Mouse (Mus musculus) embryonic facial prominence, embryonic 10.5 days (tissue): Measurements from ENCODE around the gene 4921536K21Rik. TPM values are rescaled to one million over a fixed set of nuclear protein-coding genes. Genes with fewer than 3 reads are reported as not detected.
"Not testable (repeated sequence)": the region's sequence is repeated elsewhere in the genome, so short reads cannot be mapped to it uniquely, and the experiment has no call there.

Experiments used
- DNase-seq: peaks from one replicate; pipeline ENCODE4 v3.0.0-alpha.2; 2017; ENCODE audit warnings: low spot score
- H3K27ac ChIP-seq: fragments of 300-500 bp; sonication (generic); replicated peaks from 2 replicates; pipeline ENCODE4 v1.5.1; 2016; ENCODE audit warnings: mild to moderate bottlenecking
- H3K27me3 ChIP-seq: fragments of 300-500 bp; sonication (generic); replicated peaks from 2 replicates; pipeline ENCODE4 v1.6.1; 2016; ENCODE audit warnings: low read depth, mild to moderate bottlenecking; ENCODE audit not compliant: poor library complexity, severe bottlenecking
- H3K36me3 ChIP-seq: fragments of 300-500 bp; sonication (generic); replicated peaks from 2 replicates; pipeline ENCODE4 v1.6.1; 2016; ENCODE audit warnings: mild to moderate bottlenecking, moderate library complexity
- H3K4me1 ChIP-seq: fragments of 300-500 bp; sonication (generic); 2 replicates; pipeline ENCODE4 v1.6.1; 2016
- H3K4me3 ChIP-seq: fragments of 300-500 bp; sonication (generic); 2 replicates; pipeline ENCODE4 v1.5.1; 2016; ENCODE audit warnings: mild to moderate bottlenecking, moderate library complexity
- H3K9me3 ChIP-seq: fragments of 300-500 bp; sonication (generic); 2 replicates; pipeline ENCODE4 v1.6.1; 2016; ENCODE audit warnings: mild to moderate bottlenecking
- WGBS: fragments of 180-500 bp; shearing (Covaris S2); methylation state at CpG from one replicate; pipeline ENCODE4 v1.1.7; 2016; 5-methylcytosine and 5-hydroxymethylcytosine counted together
- polyA plus RNA-seq: library from polyadenylated mRNA; unstranded; fragments of >200 nt; fragmentation: Nextera tagmentation; extraction: Ambion mirVana; gene quantifications from 2 replicates; pipeline ENCODE4 v1.2.1, GENCODE M21; 2016

The 4921536K21Rik gene
- polyA plus RNA-seq, 1 experiment from 2014 or later: 0.61 TPM

DNA sequence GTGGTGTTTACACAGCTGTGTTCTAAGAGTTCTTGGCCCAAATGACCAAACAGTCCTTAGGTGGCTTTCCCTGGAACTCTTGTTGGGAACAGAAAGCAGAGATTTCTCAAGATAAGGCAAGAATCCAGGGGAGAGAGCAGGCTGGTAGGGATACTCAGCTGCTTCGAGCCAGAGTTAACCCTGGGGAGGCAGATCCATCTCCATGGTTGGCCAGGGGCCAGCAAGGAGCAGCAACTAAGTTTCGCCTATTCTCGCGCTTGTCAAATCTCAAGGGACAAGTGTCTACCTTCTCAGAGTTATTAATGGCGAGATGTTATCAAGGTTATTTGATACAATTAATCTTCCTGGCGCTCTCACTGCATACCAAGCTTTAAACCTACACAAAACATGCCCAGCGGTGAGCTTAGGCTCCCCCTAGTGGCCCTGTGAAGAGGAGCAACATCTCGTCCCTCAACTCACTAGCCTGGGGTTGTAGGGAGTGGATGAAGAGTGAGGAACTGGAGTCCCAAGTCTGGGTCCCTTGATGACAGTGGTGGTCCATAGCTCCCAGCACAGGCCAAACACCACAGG, 26.5 kb upstream of the 4921536K21Rik start:
- Histone ChIP-seq H3K27ac (no peak overlapping the region), H3K4me1 (no peaks in the 10 kb centered on the region), H3K27me3 (no peaks in the 10 kb centered on the region), H3K36me3 (peaks cover 39% of the 10 kb centered on the region), H3K4me3 (no peak overlapping the region), H3K9me3 (no peaks in the 10 kb centered on the region)
- 34% methylated on average over 8 of the region's 8 CpGs for WGBS
- peak; percentile 58 for DNase-seq

DNA sequence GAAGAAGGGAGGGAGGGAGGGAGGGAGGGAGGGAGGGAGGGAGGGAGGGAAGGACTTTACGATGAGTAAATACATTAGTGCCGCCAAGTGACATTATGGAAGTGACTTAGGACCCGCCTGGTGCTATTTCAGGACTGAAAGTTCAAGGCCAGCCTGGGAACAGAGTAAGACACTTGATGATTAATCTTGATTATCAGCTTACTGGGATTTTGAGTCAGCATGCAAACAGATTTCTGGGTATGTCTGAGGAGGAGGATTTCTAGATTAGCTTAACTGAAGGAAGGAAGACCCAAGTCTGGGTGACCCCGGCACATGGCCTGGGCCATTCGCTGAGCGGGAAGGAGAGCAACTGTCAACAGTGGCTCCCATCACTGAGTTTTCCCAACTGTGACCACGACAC, 25.6 kb upstream of the 4921536K21Rik start:
- H3K4me1 ChIP-seq: no peaks in the 10 kb centered on the region
- no peak overlapping the region for H3K4me3 ChIP-seq
- DNase-seq: no peak
- no peaks in the 10 kb centered on the region for H3K27me3 ChIP-seq
- H3K36me3 ChIP-seq: peaks cover 33% of the 10 kb centered on the region
- H3K27ac ChIP-seq: no peak overlapping the region
- no peaks in the 10 kb centered on the region for H3K9me3 ChIP-seq
- 90% methylated on average over 7 of the region's 7 CpGs for WGBS

DNA sequence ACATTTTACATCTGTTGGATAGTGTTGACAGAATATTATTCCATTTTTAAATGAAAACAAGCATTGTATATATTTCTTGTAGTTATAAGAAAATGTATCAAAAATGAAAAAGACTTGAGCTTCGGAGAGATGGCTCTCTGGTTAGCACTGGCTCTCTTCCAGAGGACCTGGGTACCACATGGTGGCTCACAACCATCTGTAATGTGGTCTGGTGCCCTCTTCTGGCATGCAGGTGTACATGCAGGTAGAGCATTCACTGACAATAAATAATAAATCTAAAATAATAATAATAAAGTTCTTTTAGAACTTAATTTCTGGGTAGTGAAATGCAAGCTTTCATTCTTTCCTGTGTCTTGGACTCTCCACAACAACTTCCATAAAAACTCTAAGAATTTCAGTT, 23.8 kb upstream of the 4921536K21Rik start:
- Histone ChIP-seq H3K9me3 (no peaks in the 10 kb centered on the region), H3K27ac (no peak overlapping the region), H3K4me1 (peaks cover 8% of the 10 kb centered on the region), H3K4me3 (no peak overlapping the region), H3K36me3 (peaks cover 15% of the 10 kb centered on the region), H3K27me3 (no peaks in the 10 kb centered on the region)
- 72% methylated on average over 1 of the region's 1 CpGs for WGBS
- no peak for DNase-seq

DNA sequence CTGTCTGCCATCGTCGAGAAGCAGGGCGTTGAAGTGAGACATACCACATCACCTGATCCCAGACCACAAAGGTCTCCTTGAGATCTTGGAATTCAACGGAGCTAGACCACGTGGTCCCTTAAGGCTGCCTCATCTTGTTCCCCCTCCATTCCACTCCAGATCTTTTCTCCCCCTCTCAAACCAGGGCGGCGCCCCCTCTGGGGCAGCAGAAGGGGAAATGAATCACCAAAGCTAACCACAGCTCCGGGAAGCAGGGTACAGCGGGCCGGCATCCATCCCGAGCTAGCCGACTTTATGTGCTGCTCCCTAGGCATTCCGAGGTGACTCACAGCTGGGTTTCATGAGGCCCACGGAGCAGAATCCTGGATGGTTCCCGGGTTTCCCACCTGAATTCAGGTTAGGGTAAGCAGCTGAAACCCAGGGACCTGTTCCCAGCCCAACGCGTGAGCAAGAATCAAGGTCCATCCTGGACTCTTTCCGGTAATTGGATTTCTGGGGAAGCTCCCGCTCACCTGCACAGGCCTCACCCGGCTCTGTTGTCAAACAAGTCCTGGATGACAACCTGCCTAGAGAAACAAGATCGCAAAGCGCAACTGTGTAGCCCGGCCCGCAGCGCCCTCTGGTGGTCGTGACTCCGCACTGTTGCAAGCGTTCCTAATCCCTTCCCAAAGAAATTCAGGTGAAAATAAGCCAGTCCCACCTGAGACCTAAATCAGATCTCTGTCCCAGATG, 19.4 kb upstream of the 4921536K21Rik start, which contains the start of gene Slc35e4:
TSS of gene Slc35e4 (minus strand) at position 556 of the 732 bp plus-strand sequence.
- Histone ChIP-seq H3K27me3 (peaks cover 32% of the 10 kb centered on the region), H3K27ac (peak within 1 kb of the TSS; percentile 70), H3K9me3 (no peaks in the 10 kb centered on the region), H3K4me3 (peak within 1 kb of the TSS; percentile 71), H3K36me3 (0 out of 2 replicates have a peak, but pooled peaks cover 3% of the 10 kb centered on the region), H3K4me1 (peaks cover 38% of the 10 kb centered on the region)
- 1% methylated on average over 28 of the region's 28 CpGs for WGBS
- peak; percentile 90 for DNase-seq

DNA sequence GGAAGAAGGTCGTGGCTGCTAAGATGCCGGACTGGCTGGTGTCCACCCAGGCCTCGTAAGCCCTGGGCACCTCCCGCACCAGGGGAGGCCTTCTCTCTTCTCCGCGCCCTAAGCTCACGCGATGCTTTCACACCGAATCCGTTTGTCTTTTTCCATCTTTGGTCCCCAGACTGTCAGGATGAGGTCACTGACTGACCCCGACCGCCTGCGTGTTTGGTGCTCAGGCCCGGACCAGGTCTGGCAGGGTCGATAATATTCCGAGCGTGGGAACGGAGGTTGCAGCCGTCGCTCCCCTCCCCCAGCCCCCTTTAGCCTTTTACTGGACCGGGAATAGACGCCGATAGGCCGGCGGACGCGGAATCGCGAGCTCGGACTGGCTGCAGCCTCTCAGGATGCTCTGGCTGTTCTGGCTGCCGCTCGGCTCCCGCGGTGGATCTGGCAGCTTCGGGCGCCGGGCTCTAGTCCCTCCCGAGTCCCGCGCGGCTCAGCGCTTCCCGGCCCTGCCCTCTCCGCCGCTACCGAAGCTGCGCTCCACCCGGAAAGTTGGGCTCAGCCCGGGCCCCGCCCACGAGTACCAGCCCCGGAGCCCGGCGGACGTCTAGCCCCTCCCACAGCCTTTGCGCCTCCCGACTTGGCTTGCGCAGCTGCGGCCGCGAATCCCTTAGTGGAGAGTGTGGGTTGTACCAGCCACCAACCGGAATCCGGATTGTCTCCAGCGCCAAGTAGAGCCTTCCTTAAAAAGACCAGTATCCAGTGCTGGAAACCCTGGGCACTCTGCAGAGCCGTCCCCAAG, 18.6 kb upstream of the 4921536K21Rik start:
- Histone ChIP-seq H3K27ac (peak overlapping the region; percentile 70), H3K4me1 (peaks cover 38% of the 10 kb centered on the region), H3K36me3 (0 out of 2 replicates have a peak, but pooled peaks cover 3% of the 10 kb centered on the region), H3K9me3 (no peaks in the 10 kb centered on the region), H3K4me3 (peak overlapping the region; percentile 71), H3K27me3 (peaks cover 32% of the 10 kb centered on the region)
- peak; percentile 90 for DNase-seq
- under 1% methylated on average over 65 of the region's 65 CpGs for WGBS

DNA sequence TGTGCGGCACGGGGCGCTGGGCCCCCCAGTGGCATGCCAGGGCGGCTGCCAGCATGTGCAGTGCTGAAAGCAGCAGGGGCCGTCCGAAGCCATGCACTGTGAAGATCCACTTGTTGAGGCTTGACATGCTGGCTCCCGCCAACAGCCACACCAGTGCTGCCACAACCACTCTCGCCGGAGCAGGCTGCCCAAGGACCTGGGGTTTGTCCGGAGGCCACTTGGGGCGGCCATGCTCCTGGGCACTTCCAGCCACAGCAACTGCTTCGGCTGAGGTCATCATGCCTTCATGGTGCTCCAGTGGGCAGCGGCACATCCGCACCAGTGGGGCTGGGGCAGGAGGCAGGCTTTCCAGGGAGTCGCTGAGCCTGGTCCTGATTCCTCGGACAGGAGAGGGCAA, 18.0 kb upstream of the 4921536K21Rik start:
- Histone ChIP-seq H3K4me1 (peaks cover 38% of the 10 kb centered on the region), H3K9me3 (no peaks in the 10 kb centered on the region), H3K36me3 (0 out of 2 replicates have a peak, but pooled peaks cover 3% of the 10 kb centered on the region), H3K4me3 (peak overlapping the region; percentile 71), H3K27me3 (peaks cover 32% of the 10 kb centered on the region), H3K27ac (peak overlapping the region; percentile 70)
- 3% methylated on average over 16 of the region's 16 CpGs for WGBS
- peak; percentile 52 for DNase-seq

DNA sequence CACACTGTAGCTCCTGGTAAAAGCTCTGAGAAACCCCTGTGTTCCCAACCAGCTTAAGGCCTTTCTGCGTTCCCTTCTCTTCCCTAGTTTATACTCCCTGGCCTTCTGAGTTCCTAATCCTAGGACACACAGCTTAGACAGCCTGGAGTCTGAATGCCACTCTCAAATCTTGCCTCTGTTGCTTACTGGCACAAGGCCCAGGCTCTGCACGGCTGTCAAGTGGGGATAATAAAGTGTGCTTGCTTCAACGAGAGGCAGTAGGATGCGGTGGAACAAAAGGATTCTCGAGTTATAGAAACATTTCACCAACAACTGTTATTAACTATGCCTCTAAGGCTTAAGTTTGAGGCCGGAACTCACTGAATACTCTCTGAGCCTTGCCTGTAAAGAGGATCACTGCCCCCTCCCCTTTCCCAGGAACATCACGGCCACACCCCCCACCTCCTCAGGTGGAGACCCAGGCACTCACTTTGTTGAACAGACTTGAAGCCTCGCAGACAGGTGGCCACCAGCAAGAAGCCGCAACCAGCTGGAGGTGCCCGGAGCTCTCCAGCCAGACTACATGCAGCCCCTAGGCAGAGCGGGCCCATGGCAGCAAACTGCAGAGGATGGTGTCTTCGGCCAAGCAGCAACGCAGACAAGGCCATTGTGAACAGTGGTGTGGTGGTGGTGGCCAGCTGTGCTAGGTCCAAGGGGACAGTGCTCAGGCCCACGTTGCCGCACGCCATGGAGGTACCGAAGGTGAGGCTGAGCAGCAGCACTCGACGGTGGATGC, 17.4 kb upstream of the 4921536K21Rik start:
- Histone ChIP-seq H3K36me3 (0 out of 2 replicates have a peak, but pooled peaks cover 3% of the 10 kb centered on the region), H3K9me3 (no peaks in the 10 kb centered on the region), H3K4me1 (peaks cover 38% of the 10 kb centered on the region), H3K4me3 (peak overlapping the region; percentile 71), H3K27ac (no peak overlapping the region; the same call in 1 of the 2 replicates), H3K27me3 (peaks cover 32% of the 10 kb centered on the region)
- WGBS: 25% methylated on average over 19 of the region's 19 CpGs
- DNase-seq: no peak

DNA sequence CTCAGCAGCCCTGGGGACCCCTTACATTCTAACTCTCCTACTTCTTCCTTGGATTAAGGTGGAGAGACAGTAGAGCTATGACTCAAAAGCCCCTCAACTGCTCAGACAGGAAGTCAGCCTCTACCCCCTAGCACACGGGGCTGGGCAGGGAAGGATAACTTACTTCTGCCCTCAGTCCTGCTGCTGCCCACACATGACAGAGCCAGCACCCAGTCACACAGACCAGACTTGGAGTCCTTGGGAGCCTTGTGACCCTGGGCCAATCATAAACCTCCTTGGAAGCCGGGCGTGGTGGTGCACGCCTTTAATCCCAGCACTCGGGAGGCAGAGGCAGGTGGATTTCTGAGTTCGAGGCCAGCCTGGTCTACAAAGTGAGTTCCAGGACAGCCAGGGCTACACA, 16.5 kb upstream of the 4921536K21Rik start:
- 87% methylated on average over 6 of the region's 6 CpGs for WGBS
- not testable (repeated sequence) for H3K27ac ChIP-seq, H3K9me3 ChIP-seq, DNase-seq, H3K4me3 ChIP-seq, H3K36me3 ChIP-seq
- peaks cover 38% of the 10 kb centered on the region for H3K4me1 ChIP-seq
- H3K27me3 ChIP-seq: peaks cover 32% of the 10 kb centered on the region

DNA sequence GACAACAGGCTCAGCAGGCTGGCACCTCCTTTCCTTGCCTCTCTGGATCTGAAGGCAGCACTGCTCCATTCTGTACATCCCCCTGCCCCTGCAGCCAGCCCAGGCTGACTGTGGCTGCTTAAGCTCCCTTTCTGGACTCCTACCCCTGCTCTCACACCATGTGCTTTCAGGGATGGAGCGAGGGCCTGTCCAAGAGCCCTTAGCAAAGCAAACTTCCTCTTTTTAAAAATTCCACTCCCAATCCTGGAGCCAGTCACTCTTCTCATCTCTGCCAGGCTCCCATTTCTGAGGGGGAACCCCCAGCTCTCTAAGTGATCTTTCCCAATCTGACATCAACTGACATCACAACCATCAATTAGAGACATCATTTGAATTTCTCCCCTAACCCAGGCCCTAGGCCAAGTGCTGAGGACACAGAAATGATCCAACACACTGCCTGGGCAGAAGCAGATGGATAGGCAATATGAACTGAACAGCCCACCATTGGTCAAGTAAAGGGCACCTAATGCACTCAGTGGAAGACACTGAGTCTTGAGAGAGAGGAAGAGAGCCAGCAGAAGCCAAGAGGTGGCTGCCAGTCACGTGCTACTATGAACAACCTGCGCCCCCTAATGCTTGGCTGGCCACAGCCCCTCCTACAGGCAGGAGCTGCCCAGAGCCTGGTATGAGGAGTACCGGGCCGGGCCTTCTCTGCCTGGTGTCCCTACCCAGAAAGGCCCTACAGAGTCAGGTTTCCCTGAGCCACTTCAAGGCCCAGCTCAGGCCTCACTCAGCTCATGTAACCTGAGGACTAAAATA, 15.8 kb upstream of the 4921536K21Rik start:
- WGBS: 60% methylated on average over 5 of the region's 5 CpGs
- H3K4me1 ChIP-seq: peaks cover 38% of the 10 kb centered on the region

DNA sequence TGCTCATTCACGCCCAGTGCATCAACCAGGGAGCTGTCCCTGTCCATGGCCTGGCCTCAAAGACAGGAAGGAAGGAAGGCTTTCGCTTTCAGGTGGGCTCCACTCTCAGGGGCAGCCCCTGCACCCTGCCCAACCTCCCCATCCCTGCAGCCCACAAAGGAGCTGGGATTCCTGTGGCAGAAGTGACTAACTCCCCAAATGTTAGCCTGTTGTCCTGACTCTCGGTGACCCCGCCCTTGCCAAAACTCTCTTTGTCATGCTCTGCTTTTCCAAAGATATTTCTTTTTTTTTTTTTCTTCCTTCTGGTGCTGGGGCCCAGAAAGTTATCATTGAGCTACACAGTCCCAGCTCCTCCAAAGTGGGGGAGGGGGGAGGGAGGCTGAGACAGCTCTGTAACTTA, 14.3 kb upstream of the 4921536K21Rik start:
- Histone ChIP-seq H3K36me3 (no peaks in the 10 kb centered on the region), H3K4me1 (peaks cover 36% of the 10 kb centered on the region), H3K4me3 (no peak overlapping the region), H3K9me3 (no peaks in the 10 kb centered on the region), H3K27ac (no peak overlapping the region), H3K27me3 (peaks cover 32% of the 10 kb centered on the region)
- DNase-seq: no peak
- 86% methylated on average over 4 of the region's 4 CpGs for WGBS

More for the DNA sequence above, 15.8 kb upstream of the 4921536K21Rik start:
- no peak for DNase-seq
- Histone ChIP-seq H3K27ac (no peak overlapping the region), H3K9me3 (no peaks in the 10 kb centered on the region), H3K27me3 (peaks cover 32% of the 10 kb centered on the region), H3K4me3 (no peak overlapping the region), H3K36me3 (no peaks in the 10 kb centered on the region)

DNA sequence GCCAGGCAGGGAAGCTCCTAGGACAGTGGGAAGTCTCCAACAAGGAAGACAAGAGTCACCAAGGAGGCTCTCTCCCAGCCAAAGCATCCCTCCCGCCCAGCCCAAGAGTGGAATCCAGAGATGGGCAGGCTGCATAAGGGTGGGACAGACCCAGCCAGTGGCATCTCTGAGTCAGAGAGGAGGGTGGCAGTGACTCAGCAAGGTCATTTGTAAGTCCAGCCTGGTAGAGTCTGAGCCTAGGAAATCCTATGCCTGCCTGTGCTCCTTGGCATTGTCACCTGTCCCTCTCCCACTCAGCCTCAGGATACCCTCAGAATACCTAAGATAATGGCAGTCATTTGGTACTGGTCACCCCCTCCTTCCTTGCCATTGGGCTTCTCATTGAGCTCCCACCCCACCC, 10.5 kb upstream of the 4921536K21Rik start:
- Histone ChIP-seq H3K36me3 (no peaks in the 10 kb centered on the region; the same call in 1 of the 2 replicates), H3K9me3 (no peaks in the 10 kb centered on the region), H3K27me3 (0 out of 2 replicates have a peak, but pooled peaks cover 2% of the 10 kb centered on the region), H3K4me1 (peaks cover 3% of the 10 kb centered on the region), H3K27ac (no peak overlapping the region), H3K4me3 (no peak overlapping the region)
- 83% methylated on average over 1 of the region's 1 CpGs for WGBS
- no peak for DNase-seq
